Mouse (Mus musculus) heart, postnatal 0 days (tissue): ENCODE results near the gene Tgfbr3.

Source experiments
- CTCF ChIP-seq: IDR thresholded peaks from 2 replicates; pipeline ENCODE4 v1.5.1; 2016; ENCODE audit warnings: antibody characterized with exemption, control low read depth, low read depth
- EP300 ChIP-seq: IDR thresholded peaks from 2 replicates; pipeline ENCODE4 v1.6.1; 2016; ENCODE audit warnings: antibody characterized with exemption, low read depth

DNA sequence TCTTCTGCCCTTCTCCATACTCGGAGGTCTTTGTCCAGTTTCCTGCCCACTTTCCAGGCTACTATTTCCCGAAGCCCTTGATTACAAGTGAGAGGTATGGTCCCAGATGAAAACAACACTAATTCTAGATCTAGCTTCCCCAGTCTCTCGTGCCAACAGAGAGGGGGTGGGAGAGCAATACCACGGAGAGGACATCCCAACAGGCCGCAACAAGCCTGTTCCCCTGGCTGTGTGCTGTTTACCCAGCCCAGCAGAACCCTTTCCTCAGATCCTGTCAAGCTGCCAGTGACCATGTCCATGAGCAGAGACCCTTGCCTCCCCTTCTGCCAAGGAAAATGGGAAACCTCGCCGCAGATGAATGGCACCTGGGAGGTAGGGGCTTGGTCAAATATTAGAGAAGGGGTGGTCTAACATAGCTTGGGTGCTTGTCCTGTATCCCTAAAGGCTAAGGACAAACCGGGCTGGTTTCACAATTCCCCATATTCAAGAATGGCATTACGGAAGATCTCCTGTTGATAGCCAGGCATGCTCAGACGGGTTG, 77.5 kb downstream of the Tgfbr3 start:
- TF ChIP-seq CTCF (no peak), EP300 (no peak)
